Mouse (Mus musculus) neural tube, embryonic 12.5 days (tissue): ENCODE data around the gene Map3k3. TPM values are rescaled to one million over a fixed set of nuclear protein-coding genes. Genes with fewer than 3 reads are reported as not detected.
"Not testable (repeated sequence)": the region's sequence is repeated elsewhere in the genome, so short reads cannot be mapped to it uniquely, and the experiment has no call there.

Source experiments
- ATAC-seq: fragments of 200-750 bp; cut with Nextera tagmentation; 2 replicates; pipeline ENCODE4 v1.8.0; 2017; ENCODE audit warnings: low read depth, mild to moderate bottlenecking, moderate TSS enrichment, moderate library complexity; ENCODE audit not compliant: low FRiP score
- H3K27ac ChIP-seq: fragments of 300-500 bp; sonication (generic); 2 replicates; pipeline ENCODE4 v1.5.1; 2016
- H3K27me3 ChIP-seq: fragments of 300-500 bp; sonication (generic); replicated peaks from 2 replicates; pipeline ENCODE4 v1.6.1; 2016; ENCODE audit warnings: mild to moderate bottlenecking
- H3K36me3 ChIP-seq: fragments of 300-500 bp; sonication (generic); 2 replicates; pipeline ENCODE4 v1.6.1; 2016; ENCODE audit warnings: mild to moderate bottlenecking
- H3K4me1 ChIP-seq: fragments of 300-500 bp; sonication (generic); 2 replicates; pipeline ENCODE4 v1.6.1; 2016
- H3K4me2 ChIP-seq: fragments of 300-500 bp; sonication (generic); replicated peaks from 2 replicates; pipeline ENCODE4 v1.6.1; 2016; ENCODE audit warnings: mild to moderate bottlenecking
- H3K4me3 ChIP-seq: fragments of 300-500 bp; sonication (generic); 2 replicates; pipeline ENCODE4 v1.5.1; 2016
- H3K9ac ChIP-seq: fragments of 300-500 bp; sonication (generic); 2 replicates; pipeline ENCODE4 v1.6.1; 2016; ENCODE audit warnings: mild to moderate bottlenecking
- H3K9me3 ChIP-seq: fragments of 300-500 bp; sonication (generic); 2 replicates; pipeline ENCODE4 v1.6.1; 2016; ENCODE audit warnings: mild to moderate bottlenecking
- WGBS: fragments of 180-500 bp; shearing (Covaris S2); methylation state at CpG from one replicate; pipeline ENCODE4 v1.1.7; 2016; 5-methylcytosine and 5-hydroxymethylcytosine counted together
- polyA plus RNA-seq: library from polyadenylated mRNA; unstranded; fragments of >200 nt; fragmentation: Nextera tagmentation; extraction: Ambion mirVana; gene quantifications from 2 replicates; pipeline ENCODE4 v1.2.1, GENCODE M21; 2016

Map3k3 gene
- polyA plus RNA-seq, 1 experiment from 2014 or later: 24.4 TPM

DNA sequence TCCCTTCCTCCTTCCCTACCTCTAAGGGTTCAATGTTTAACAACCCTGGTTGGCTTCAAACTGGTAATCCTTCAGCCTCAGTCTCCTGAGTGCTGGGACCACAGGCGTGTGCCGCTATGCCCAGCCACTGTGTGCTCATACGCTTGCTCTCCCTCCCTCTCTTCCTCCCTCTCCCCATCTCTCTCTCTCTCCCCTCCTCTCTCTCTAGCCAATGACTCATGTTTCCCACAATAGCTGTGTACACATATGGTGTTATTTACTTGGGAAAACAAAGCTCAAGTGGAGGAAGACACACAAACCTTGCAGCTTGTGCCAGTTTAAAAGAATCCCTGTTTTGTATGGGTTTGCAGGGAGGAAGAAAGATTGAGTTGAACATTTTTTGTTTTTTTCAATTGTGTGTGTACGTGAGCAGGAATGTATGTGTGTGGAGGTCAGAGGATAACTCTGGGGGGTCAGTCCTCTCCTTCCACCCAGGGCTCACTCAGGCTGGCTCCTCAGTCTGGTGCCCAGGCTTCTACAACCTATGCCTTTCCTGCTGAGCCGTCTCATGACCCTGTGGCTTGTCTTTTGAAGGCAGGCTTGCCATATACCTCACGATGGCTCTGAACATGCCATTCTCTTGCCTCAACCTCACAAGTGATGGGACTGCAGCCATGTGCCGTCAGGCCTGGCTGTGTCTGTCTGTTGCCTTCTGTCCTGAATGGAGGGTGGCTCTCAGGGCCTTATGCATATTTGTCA, 95.5 kb downstream of the Map3k3 start:
- peaks cover 6% of the 10 kb centered on the region; the same call in 1 of the 2 replicates for H3K36me3 ChIP-seq
- no peaks in the 10 kb centered on the region for H3K9me3 ChIP-seq
- ATAC-seq: no peak
- H3K27ac ChIP-seq: no peak overlapping the region
- no peak overlapping the region for H3K4me3 ChIP-seq
- no peak overlapping the region for H3K9ac ChIP-seq
- no peaks in the 10 kb centered on the region for H3K27me3 ChIP-seq
- H3K4me1 ChIP-seq: no peaks in the 10 kb centered on the region
- WGBS: 87% methylated on average over 7 of the region's 7 CpGs
- H3K4me2 ChIP-seq: no peak overlapping the region

DNA sequence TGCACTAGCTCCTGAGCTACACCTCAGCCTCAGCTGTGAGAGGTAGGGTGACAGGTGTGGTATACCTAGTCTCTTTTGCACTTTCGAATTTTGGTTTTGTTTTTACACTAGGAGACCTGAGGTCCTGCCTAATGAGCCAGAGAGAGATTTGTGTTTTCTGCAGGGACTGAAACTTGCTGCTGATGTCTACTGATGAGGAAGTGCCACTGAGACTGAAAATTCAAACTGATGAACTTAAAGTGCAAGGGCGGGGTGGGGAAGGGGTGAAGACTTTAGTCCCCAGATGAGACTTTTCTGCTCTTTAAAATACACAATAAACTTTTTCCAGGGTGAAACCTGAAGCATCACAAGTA, 96.0 kb downstream of the Map3k3 start:
- no peaks in the 10 kb centered on the region for H3K4me1 ChIP-seq
- no peak overlapping the region for H3K4me2 ChIP-seq
- no peak for ATAC-seq
- H3K9me3 ChIP-seq: no peaks in the 10 kb centered on the region
- peaks cover 7% of the 10 kb centered on the region; the same call in 1 of the 2 replicates for H3K36me3 ChIP-seq
- no peaks in the 10 kb centered on the region for H3K27me3 ChIP-seq
- H3K27ac ChIP-seq: no peak overlapping the region
- H3K9ac ChIP-seq: no peak overlapping the region
- WGBS: 94% methylated on average over 2 of the region's 2 CpGs
- no peak overlapping the region for H3K4me3 ChIP-seq

DNA sequence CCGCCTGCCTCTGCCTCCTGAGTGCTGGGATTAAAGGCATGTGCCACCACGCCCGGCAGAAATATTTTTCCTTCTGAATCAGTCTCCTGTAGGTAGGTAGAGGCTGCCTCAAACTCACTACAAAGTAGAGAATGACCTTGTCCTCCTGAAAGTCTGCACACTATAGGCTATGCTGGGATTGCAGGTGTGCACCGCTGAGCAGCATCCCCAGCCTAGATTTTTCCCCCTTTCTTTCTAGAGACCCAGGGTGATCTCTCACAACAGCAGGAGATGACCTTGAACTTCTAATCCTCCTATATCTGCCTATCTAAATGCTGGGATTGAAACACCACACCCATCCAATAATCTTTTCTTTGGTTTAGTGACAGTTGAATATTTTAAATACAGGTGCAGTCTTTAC, 102.9 kb downstream of the Map3k3 start:
- H3K4me3 ChIP-seq: no peak overlapping the region
- ATAC-seq: no peak
- H3K4me2 ChIP-seq: no peak overlapping the region
- H3K27me3 ChIP-seq: no peaks in the 10 kb centered on the region
- no peak overlapping the region for H3K9ac ChIP-seq
- H3K27ac ChIP-seq: no peak overlapping the region
- H3K36me3 ChIP-seq: peaks cover 12% of the 10 kb centered on the region; the same call in 1 of the 2 replicates
- peaks cover 2% of the 10 kb centered on the region for H3K4me1 ChIP-seq
- H3K9me3 ChIP-seq: no peaks in the 10 kb centered on the region
- WGBS: 95% methylated on average over 4 of the region's 4 CpGs

DNA sequence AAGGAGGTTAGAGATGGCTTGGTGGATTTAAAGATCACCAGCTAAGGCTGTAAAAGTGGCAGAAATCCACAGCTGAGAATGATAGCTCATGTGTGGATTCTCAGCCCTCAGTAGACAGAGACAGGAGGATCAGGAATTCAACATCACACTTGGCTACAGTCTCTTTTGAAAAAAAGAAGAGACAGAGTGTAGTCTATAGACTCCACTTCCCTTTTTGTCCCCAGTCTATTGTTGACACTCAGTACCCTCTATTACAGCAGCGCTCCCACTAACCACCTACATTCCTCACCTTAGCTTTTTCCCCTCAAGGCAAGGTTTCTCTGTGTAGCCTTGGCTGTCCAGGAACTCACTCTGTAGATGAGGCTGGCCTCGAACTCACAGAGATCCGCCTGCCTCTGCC, 107.3 kb downstream of the Map3k3 start:
- Histone ChIP-seq H3K9me3 (no peaks in the 10 kb centered on the region), H3K9ac (no peak overlapping the region), H3K4me1 (peaks cover 8% of the 10 kb centered on the region), H3K4me2 (no peak overlapping the region), H3K27ac (no peak overlapping the region), H3K27me3 (no peaks in the 10 kb centered on the region), H3K4me3 (no peak overlapping the region), H3K36me3 (peaks cover 6% of the 10 kb centered on the region)
- no peak for ATAC-seq
- WGBS: 95% methylated on average over 3 of the region's 3 CpGs

DNA sequence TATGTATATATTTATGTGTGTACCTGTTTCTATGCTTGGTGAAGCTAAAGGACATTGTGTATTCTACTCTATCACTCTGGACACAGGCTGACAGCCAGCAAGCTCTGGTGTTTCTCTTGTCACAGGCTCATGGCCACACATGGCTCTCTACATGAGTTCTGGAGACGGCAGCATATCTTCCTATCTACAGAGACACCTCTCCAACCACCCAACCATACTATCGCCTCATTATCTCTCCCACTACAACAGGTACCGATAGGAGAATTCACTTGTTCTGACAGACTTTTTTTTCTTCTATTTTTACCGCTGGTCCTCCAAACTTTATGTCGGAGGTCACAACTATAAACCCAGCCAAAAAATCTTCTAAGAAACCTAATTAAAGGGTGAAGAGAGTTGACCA, 107.8 kb downstream of the Map3k3 start:
- H3K4me3 ChIP-seq: no peak overlapping the region
- H3K9me3 ChIP-seq: no peaks in the 10 kb centered on the region
- H3K9ac ChIP-seq: no peak overlapping the region
- peak overlapping the region; percentile 78 for H3K4me2 ChIP-seq
- H3K4me1 ChIP-seq: peaks cover 8% of the 10 kb centered on the region
- no peaks in the 10 kb centered on the region for H3K27me3 ChIP-seq
- WGBS: 88% methylated on average over 5 of the region's 5 CpGs
- no peak overlapping the region for H3K27ac ChIP-seq
- peaks cover 10% of the 10 kb centered on the region for H3K36me3 ChIP-seq
- ATAC-seq: no peak

DNA sequence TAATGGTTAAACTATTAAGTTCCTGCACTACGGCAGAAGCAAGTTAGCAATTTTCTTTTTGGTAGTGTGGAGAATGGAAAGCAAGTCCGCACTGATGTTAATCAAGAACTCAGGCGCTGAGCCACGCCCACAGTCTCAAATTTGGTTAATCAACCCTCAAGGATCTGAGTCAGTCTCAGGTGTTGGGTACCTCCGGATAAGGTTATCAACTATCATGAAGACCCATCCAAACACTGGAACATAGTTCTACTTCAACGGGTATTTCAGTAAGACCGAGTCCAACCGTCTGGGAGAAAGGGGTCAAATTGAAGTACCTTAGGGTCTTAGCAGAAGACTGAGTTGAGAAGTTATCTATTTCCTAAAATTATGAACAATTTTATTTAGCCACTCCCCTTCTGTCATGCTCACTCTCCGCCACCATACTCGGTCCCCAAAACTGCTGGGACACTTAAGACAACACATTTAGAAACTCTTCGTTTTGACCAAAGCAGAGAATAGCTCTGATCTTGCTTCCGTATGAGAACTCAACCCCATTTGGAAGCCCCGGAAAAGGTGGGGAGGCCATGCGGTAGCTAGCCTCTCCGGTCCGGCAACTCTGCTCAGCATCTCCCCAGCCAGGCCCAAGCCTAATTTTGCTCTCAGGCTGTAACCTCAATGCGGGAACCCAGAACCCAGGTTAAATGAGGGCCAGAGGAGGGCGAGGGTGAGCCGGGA, 108.4 kb downstream of the Map3k3 start:
- Histone ChIP-seq H3K9me3 (no peaks in the 10 kb centered on the region), H3K27ac (peak overlapping the region; percentile 65), H3K9ac (peak overlapping the region; percentile 67), H3K4me2 (peak overlapping the region; percentile 78), H3K4me1 (peaks cover 8% of the 10 kb centered on the region), H3K27me3 (no peaks in the 10 kb centered on the region), H3K4me3 (peak overlapping the region; percentile 73), H3K36me3 (peaks cover 15% of the 10 kb centered on the region)
- ATAC-seq: peak; percentile 23; the same call in 1 of the 2 replicates
- 11% methylated on average over 19 of the region's 19 CpGs for WGBS

DNA sequence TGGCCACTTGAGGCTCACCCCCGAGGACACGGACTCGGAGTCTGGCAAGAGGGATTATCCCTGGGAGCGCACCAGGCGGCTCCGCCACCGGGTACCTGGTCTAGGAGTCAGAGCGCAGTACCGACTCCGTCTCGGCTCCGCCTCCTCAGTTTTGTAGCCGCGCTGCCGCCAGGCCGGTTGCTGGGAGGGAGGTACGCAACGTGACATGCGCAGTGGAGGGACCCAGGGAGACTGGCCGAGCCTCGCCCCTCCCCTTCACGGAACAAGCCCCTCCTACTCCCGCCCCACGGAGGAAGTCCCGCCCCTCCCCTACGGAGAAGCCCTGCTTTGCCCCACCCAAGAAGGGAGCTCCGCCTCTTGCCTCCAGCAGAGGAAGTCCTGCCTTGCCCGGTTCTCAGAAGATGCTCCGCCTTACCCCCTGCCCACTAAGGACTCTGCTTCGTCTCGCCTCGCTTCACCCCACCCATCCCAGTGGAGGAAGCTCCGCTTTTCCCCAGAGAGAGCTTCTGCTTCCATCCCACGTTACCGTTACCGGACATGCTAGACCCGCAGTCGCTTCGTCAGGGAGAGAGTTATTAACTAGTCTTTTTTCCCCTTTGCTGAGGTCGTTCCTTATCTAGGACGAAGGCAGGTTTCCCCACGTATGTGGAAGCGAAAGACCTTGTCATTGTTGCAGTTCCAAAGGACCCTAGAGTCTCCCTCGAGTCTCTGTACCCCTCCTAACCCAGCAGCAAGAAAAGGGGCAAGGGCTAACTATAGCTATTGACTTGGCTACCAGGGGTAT, 109.2 kb downstream of the Map3k3 start:
- peaks cover 23% of the 10 kb centered on the region for H3K36me3 ChIP-seq
- peak overlapping the region; percentile 73 for H3K4me3 ChIP-seq
- WGBS: under 1% methylated on average over 43 of the region's 44 CpGs
- no peaks in the 10 kb centered on the region for H3K9me3 ChIP-seq
- no peaks in the 10 kb centered on the region for H3K27me3 ChIP-seq
- peak overlapping the region; percentile 65 for H3K27ac ChIP-seq
- ATAC-seq: peak; percentile 97
- H3K4me1 ChIP-seq: peaks cover 8% of the 10 kb centered on the region
- H3K9ac ChIP-seq: peak overlapping the region; percentile 67
- peak overlapping the region; percentile 78 for H3K4me2 ChIP-seq

DNA sequence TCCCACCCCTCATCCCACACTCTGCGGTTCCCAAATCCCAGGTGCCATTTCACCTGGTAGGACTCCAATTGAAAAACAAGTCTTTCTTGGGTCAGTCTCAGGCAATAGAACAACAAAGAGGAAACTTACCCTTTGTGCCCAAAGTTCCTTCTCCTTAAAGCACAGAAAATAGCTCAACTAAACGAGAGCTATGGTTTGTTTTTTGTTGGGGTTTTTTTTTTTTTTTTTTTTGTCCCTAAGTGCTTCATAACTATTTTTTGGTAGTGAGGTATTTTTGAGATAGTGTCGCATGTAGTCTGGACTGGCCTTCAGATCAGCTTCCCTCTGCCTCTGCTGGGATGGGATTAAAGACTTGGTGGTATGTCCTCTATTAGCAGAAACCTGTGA, 109.7 kb downstream of the Map3k3 start:
- Histone ChIP-seq H3K36me3 (peaks cover 24% of the 10 kb centered on the region), H3K27me3 (no peaks in the 10 kb centered on the region), H3K9me3 (no peaks in the 10 kb centered on the region), H3K9ac (peak overlapping the region; percentile 57; the same call in 1 of the 2 replicates), H3K4me2 (peak overlapping the region; percentile 78), H3K4me3 (peak overlapping the region; percentile 73), H3K27ac (peak overlapping the region; percentile 65), H3K4me1 (peaks cover 8% of the 10 kb centered on the region)
- ATAC-seq: no peak
- WGBS: 51% methylated on average over 3 of the region's 3 CpGs

DNA sequence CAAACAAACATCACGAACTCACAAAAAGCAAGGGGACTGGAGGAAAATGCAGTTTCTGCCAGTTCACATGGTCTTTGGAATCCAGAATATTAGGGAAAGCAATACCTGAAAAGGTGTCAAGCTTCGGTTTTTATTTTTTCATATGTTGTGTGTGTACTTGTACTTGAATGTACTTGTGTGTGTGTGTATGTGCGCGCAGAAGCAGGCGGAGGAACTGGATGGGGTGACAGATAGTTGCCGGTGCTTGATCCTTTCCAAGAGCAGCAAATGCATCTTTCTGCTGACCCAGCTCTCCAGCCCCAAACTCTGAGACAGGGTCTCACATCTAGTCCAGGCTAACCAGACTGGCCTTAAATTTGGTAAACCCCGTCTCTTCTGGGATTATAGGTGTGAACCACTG, 110.5 kb downstream of the Map3k3 start:
- no peak overlapping the region for H3K9ac ChIP-seq
- peaks cover 8% of the 10 kb centered on the region for H3K4me1 ChIP-seq
- H3K36me3 ChIP-seq: peaks cover 28% of the 10 kb centered on the region
- 94% methylated on average over 7 of the region's 7 CpGs for WGBS
- H3K9me3 ChIP-seq: no peaks in the 10 kb centered on the region
- no peak for ATAC-seq
- no peak overlapping the region for H3K27ac ChIP-seq
- no peaks in the 10 kb centered on the region for H3K27me3 ChIP-seq
- no peak overlapping the region for H3K4me2 ChIP-seq
- no peak overlapping the region for H3K4me3 ChIP-seq

DNA sequence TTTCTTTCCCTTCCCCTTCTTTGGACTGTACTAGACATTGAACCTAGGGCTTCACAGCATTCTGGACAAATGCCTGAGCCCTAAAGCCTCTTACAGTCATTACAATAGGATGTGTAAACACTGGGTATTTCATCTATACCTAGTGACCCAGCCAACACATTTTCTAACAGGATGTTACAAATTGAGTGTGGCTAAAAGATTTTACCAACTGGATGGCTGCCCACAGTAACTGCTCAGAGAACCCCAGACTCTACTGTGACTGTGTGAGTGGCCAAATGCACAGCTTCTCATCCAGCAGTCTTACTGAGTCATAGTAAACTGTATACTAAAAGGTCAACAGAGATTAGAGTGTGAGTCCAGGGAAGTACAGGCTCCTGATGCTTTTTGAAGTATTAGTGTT, 110.9 kb downstream of the Map3k3 start:
- no peak overlapping the region for H3K4me3 ChIP-seq
- H3K9me3 ChIP-seq: no peaks in the 10 kb centered on the region
- H3K9ac ChIP-seq: no peak overlapping the region
- H3K27me3 ChIP-seq: no peaks in the 10 kb centered on the region
- H3K27ac ChIP-seq: no peak overlapping the region
- ATAC-seq: no peak
- peaks cover 8% of the 10 kb centered on the region for H3K4me1 ChIP-seq
- H3K4me2 ChIP-seq: no peak overlapping the region
- peaks cover 33% of the 10 kb centered on the region for H3K36me3 ChIP-seq

DNA sequence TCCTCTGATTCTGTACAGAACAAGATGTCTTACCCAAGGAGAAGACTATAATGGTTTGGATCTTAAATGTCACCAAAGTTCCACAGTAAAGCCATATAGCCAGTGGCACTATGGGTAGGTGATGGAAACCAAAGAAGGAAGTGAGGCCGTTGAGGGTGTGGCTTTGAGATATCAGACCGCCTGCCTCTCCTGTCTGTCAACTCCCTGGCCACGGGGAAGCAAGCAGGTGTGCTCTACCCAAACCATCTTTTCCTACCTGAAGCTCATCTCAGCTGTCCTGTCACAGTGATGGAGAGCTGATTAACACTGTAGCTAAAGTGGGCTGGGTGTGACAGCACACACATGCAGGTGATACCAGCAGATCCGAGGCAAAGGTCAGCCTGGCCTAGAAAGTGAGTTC, 113.9 kb downstream of the Map3k3 start:
- ATAC-seq: no peak
- H3K4me2 ChIP-seq: no peak overlapping the region
- no peak overlapping the region for H3K9ac ChIP-seq
- H3K4me1 ChIP-seq: no peaks in the 10 kb centered on the region
- no peaks in the 10 kb centered on the region for H3K9me3 ChIP-seq
- H3K27ac ChIP-seq: no peak overlapping the region
- no peak overlapping the region for H3K4me3 ChIP-seq
- no peaks in the 10 kb centered on the region for H3K27me3 ChIP-seq
- peaks cover 58% of the 10 kb centered on the region for H3K36me3 ChIP-seq
- 89% methylated on average over 4 of the region's 4 CpGs for WGBS

DNA sequence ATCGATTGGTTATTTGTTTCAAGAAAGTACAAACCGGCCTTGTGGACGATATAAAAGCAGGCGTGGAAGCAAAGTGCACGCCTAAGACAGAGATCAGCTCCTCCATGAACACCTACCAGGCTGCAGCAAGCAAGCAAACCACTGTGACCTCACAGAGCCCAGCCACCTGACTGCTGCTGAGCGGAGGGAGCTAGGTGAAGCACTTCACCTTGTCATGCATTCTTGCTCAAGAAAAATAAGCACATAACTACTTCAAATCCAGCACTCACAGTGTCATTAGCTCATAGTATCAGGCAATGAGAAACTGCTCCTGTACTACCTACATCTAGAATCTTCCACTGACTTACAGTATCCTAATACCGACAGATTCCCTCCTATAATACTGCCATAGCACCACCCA, 115.6 kb downstream of the Map3k3 start:
- not testable (repeated sequence) for H3K4me3 ChIP-seq, H3K9me3 ChIP-seq, H3K9ac ChIP-seq, H3K4me2 ChIP-seq, ATAC-seq, H3K27ac ChIP-seq, H3K4me1 ChIP-seq, H3K27me3 ChIP-seq
- H3K36me3 ChIP-seq: peaks cover 73% of the 10 kb centered on the region
- WGBS: 92% methylated on average over 7 of the region's 7 CpGs
